Mouse (Mus musculus): Measurements from ENCODE around the gene Sycp3. TPM values are rescaled to one million over a fixed set of nuclear protein-coding genes. Genes with fewer than 3 reads are reported as not detected.
A peak's percentile ranks its signal among the peaks of the same experiment; 100 is the strongest.

Gene Sycp3
- polyA plus RNA-seq (2012; rRNA removed): 0.23 TPM in 1 of 2 replicates, not detected in the other

DNA sequence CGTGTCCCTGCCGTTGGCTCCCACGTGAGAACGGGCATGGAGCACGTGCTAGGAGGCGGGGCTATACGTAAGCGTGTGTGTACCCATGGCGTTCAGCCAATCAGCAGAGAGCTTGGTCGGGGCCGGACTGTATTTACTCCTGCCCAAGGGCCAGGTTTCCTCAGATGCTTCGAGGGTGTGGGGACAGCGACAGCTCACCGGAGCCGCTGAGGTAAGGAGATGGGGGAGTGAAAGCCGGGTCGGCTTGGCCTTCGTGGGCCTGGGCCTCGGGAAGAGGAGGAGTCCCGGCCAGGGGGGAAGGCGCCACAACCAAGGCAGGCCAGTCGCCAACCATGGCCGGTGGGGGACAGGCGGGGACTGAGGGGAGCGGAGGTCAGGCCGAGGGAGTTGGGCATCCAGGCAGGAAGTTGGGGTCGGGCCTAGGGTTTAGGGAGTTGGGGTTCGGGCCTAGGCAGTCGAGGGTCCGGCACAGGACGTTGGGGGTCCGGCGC lies at the start of gene Sycp3:
Sycp3 (plus strand) TSS at position 68 of the 491 bp plus-strand sequence.
- DNase-seq (ENCODE audit: low read depth): no peak
- TF ChIP-seq POLR2A (IDR thresholded peaks at IDR 0.05; ENCODE audit: borderline replicate concordance, extremely low read depth, insufficient read depth, insufficient read length, poor library complexity, severe bottlenecking): no peak
- TF ChIP-seq CTCF (IDR thresholded peaks at IDR 0.05; ENCODE audit: borderline replicate concordance, extremely low read depth, insufficient read depth, insufficient read length): no peak

DNA sequence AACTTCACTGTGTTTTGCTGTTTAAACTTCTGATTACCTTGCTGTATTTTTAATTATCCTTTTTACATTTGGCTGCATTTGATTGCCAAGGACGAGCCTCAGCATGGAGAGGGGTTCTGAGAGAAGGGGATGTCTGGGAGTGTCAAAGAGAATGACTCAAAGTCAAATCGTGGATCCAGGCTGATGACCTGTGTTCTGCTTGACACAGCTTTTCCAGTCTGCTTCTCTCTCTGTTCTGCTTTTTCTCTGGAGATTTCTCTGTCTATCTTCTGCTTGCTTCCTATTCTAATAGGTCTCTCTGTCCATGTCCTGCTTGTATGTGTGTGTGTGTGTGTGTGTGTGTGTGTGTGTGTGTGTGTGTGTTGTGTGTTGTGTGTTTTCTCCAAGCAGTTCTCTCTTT lies 49.6 kb upstream of the Sycp3 start:
- TF ChIP-seq CTCF (IDR thresholded peaks at IDR 0.05; ENCODE audit: borderline replicate concordance, extremely low read depth, insufficient read depth, insufficient read length) (no peak), POLR2A (IDR thresholded peaks at IDR 0.05; ENCODE audit: borderline replicate concordance, extremely low read depth, insufficient read depth, insufficient read length, poor library complexity, severe bottlenecking) (no peak)
- DNase-seq (ENCODE audit: low read depth): no peak

DNA sequence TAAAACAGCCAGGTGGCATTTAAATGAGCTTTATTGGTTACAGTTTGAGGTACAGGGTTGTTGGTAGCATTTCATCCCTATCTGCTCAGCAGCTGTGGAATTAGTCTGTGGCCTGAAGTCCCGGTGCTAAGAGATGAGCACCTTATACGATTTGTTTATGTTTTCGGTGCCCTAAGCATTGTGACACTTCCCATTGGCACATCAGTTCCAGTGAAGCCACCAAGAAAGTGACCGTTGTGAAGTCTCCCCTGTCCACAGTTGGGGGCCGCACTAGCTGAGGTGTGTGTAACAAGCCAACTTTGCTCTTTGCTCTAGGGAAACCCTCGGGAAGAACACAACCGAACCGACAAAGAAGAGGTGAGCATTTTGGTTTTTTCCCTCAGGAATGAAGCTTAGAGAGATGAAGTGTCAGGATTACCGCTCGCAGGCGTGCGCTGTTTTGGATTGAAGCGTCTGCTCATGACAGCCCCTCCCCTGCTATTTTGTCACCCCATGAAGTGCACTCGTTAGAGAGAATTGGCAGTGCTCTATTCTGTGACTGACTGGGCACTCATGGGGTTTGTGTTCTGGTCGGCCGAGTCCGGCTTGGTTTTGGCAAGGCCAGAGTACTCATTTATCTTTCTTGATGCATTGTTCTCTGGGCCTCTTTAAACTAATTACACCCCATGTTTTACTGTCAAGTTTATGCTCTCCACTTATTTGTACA lies 46.9 kb upstream of the Sycp3 start:
- TF ChIP-seq POLR2A (IDR thresholded peaks at IDR 0.05; ENCODE audit: borderline replicate concordance, extremely low read depth, insufficient read depth, insufficient read length, poor library complexity, severe bottlenecking): no peak
- TF ChIP-seq CTCF (IDR thresholded peaks at IDR 0.05; ENCODE audit: borderline replicate concordance, extremely low read depth, insufficient read depth, insufficient read length): no peak
- DNase-seq (ENCODE audit: low read depth): peak; percentile 70

DNA sequence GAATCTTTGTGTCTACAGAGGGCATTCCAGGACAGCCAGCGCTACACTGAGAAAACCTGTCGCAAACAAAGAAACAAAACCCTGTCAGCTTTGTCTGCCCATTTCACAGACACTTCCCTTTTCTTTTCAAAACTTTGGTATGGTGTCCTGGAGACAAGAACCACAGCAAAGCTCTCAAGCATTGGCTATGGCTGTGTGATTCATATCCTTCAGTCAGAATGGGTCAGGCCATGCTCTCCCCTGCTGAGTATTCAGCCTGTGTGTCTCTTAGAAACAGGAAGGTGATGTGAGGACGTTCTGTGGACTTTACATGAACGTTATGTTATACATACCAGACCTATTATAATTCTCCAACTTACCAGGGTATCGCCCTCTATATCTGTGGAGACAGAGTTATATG lies 41.7 kb upstream of the Sycp3 start:
- DNase-seq (ENCODE audit: low read depth): no peak
- TF ChIP-seq POLR2A (IDR thresholded peaks at IDR 0.05; ENCODE audit: borderline replicate concordance, extremely low read depth, insufficient read depth, insufficient read length, poor library complexity, severe bottlenecking) (no peak), CTCF (IDR thresholded peaks at IDR 0.05; ENCODE audit: borderline replicate concordance, extremely low read depth, insufficient read depth, insufficient read length) (no peak)

DNA sequence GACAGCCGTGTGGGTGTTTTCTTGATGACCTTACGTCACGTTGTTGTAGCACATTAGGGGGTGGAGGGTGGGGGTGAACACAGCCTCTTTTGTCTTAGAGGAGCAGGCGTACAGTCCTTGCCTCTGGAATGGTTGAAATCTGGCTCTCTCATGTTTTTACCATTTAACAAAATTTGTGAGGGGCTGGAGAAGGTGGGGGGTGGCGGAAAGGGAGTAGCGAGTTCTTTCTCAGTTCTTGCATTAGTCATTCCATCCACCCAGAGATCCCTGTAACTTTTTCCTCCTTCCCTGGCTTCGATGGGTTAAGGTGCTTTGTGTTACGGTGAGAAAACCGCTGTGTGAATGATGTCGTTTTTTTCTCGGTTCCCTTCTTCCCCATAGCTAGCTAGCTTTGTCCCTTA lies 39.2 kb upstream of the Sycp3 start:
- TF ChIP-seq POLR2A (IDR thresholded peaks at IDR 0.05; ENCODE audit: borderline replicate concordance, extremely low read depth, insufficient read depth, insufficient read length, poor library complexity, severe bottlenecking): no peak
- no peak for TF ChIP-seq CTCF (IDR thresholded peaks at IDR 0.05; ENCODE audit: borderline replicate concordance, extremely low read depth, insufficient read depth, insufficient read length)

DNA sequence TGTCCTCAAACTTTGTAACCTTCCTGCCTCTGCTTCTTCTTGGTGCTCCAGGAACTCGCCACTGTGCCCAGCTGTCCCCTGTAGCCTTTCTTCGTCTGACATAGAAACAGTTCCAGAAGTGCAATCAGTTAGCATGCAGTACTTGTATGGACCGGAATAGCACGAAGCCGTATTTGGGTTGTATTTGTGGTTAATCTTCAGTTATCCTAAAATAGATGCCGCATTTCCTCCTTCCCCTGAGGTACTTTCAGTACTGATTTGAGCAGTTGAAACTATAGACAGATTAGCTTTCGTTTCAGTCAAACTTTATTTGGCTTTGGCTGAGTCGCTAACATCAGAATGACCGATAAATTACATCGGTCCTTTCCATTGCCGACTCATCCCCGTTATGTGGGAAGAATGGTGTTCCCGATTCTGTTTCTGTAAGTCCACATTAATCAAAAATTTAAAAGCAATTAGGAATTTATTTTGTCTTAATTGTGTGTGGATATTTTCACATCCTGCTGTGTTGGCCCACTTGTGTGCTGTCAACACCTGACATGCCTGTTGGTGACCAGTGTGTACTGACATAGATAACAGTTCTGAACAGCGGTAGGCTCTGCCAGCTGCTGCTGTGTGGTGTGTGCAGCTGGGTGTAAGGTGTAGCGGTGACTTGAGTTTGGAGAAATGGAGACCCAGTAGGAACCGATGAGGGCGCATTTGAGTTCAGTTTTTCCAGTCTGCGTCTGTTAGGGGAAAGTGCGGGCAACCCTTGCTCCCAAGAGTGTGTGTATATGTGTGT lies 38.5 kb upstream of the Sycp3 start:
- no peak for DNase-seq (ENCODE audit: low read depth)
- TF ChIP-seq POLR2A (IDR thresholded peaks at IDR 0.05; ENCODE audit: borderline replicate concordance, extremely low read depth, insufficient read depth, insufficient read length, poor library complexity, severe bottlenecking): no peak
- TF ChIP-seq CTCF (IDR thresholded peaks at IDR 0.05; ENCODE audit: borderline replicate concordance, extremely low read depth, insufficient read depth, insufficient read length): no peak

More for the DNA sequence above, 39.2 kb upstream of the Sycp3 start:
- DNase-seq (ENCODE audit: low read depth): no peak

DNA sequence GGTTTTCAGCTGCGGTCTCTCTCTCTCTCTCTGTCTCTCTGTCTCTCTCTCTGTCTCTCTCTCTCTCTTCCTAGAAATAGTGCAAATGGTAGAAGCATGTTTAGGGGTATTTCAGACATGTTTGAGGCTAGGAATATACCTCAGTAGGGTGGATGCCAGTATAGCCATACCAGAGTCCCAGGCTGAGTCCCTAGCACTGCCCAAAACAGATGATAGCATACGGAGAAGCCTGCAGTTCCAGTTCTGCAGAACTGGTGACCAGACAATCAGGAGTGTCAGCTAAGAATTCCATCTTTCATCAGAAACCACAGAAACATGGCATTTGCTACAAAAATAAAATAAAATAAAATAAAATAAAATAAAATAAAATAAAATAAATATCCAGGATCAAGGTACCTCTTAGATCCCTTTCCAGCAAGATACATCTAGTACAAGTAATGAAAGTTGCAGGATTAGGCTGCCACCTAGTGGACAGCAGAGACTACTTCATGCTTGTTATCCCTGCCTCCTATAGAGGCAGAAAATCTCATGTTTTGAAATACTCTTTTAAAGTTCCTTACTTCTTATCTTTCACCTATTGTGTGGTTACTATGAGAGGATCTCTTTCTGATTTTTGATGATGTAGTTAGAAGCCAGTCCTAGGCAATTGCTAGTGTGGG lies 33.1 kb upstream of the Sycp3 start:
- DNase-seq (ENCODE audit: low read depth): peak; percentile 92
- TF ChIP-seq POLR2A (IDR thresholded peaks at IDR 0.05; ENCODE audit: borderline replicate concordance, extremely low read depth, insufficient read depth, insufficient read length, poor library complexity, severe bottlenecking) (no peak), CTCF (IDR thresholded peaks at IDR 0.05; ENCODE audit: borderline replicate concordance, extremely low read depth, insufficient read depth, insufficient read length) (peak; percentile 75; the same call in 1 of the 2 replicates)

DNA sequence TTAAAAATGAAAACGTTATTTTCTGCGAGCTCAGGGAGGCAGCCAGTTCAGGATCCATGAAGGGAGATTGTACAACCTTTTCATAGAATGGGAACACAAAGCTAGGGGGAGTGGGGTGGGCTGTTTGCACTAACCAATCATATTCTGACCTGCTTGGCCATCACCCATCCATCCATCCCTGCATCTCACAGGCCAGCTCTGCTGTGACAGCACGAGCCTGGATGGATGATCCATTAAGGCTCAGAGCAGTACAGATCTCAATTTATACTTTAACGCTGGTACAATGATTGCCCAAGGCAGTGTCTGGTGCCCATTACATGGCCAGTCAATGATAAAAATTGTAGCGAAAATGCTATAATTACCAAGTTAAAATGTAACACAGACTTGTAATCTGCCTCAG lies 32.5 kb upstream of the Sycp3 start:
- TF ChIP-seq CTCF (IDR thresholded peaks at IDR 0.05; ENCODE audit: borderline replicate concordance, extremely low read depth, insufficient read depth, insufficient read length) (no peak), POLR2A (IDR thresholded peaks at IDR 0.05; ENCODE audit: borderline replicate concordance, extremely low read depth, insufficient read depth, insufficient read length, poor library complexity, severe bottlenecking) (no peak)
- DNase-seq (ENCODE audit: low read depth): no peak

DNA sequence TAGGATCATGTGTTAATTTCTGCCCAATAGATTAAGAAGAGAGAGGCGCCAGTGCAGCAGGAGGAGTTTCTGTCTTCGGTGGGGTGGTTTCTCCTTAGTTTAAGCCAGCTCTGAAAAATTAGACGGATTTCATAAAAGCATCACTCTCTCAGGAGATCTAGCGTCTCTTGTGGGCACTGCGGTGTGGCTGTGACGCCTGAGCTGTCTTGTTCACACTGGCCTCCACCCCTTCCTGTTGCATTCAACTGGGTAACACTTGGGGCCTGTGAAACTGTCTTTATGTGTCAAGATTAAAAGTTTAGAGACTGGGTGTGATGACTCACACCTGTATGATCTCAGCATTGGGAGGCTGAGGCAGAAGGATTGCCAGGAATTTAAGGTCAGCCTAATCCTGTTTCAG lies 31.4 kb upstream of the Sycp3 start:
- DNase-seq (ENCODE audit: low read depth): no peak
- TF ChIP-seq POLR2A (IDR thresholded peaks at IDR 0.05; ENCODE audit: borderline replicate concordance, extremely low read depth, insufficient read depth, insufficient read length, poor library complexity, severe bottlenecking) (no peak), CTCF (IDR thresholded peaks at IDR 0.05; ENCODE audit: borderline replicate concordance, extremely low read depth, insufficient read depth, insufficient read length) (no peak)

DNA sequence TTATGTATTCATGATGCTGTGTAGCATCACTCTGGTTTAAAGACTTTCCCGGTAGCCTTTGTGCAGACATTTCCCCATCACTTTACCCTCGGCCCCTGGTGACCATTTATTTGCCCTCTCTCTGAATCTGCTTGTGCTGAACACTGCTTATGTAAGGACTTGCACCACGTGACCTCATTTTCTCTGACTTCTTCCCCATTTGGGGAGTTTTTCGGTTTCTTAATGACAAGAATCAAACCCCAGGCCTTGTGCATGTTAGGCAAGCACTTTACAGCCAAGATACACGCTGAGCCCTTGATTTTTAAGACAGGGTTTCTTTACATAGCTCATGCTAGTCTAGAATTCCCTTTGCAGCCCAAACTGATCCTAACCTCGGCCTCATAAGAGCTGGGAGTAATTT lies 18.1 kb upstream of the Sycp3 start:
- no peak for DNase-seq (ENCODE audit: low read depth)
- TF ChIP-seq CTCF (IDR thresholded peaks at IDR 0.05; ENCODE audit: borderline replicate concordance, extremely low read depth, insufficient read depth, insufficient read length) (no peak), POLR2A (IDR thresholded peaks at IDR 0.05; ENCODE audit: borderline replicate concordance, extremely low read depth, insufficient read depth, insufficient read length, poor library complexity, severe bottlenecking) (no peak)

DNA sequence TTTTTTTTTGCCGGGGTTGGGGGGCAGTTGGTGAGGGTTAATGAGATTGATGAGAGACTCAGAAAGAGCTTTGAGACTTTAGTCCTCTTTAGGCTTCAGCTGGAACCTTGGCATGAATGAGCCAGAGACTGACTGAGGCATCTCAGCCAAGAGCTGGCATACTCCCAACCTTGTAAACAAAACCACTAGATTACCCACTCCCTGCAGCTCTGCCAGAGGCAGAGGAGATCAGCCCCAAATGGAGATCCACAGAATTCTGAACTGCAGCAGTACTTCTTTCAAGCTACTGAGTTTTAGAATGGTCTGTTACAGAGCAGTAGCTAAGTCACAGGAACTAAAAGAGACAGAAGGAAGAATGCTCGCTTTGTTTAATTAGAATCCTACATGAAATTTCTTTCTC lies 8.1 kb upstream of the Sycp3 start:
- TF ChIP-seq CTCF (IDR thresholded peaks at IDR 0.05; ENCODE audit: borderline replicate concordance, extremely low read depth, insufficient read depth, insufficient read length) (no peak), POLR2A (IDR thresholded peaks at IDR 0.05; ENCODE audit: borderline replicate concordance, extremely low read depth, insufficient read depth, insufficient read length, poor library complexity, severe bottlenecking) (no peak)
- peak; percentile 90 for DNase-seq (ENCODE audit: low read depth)
